Comparison of ENCODE assay signal across 8 mouse cellular contexts in genomic region chr2:91455826-91456225, GRCm38 (mm10). TPM values are rescaled to one million over a fixed set of nuclear protein-coding genes. Genes with fewer than 3 reads are reported as not detected.
DNase-seq lines count a peak whose midpoint lies in the region.

No protein-coding gene starts in this region.

- H3K27ac ChIP-seq in heart, embryonic 10.5 days: no peak overlapping the region

- intact Hi-C loops in gastrocnemius, postnatal 36 days (cut with DNase I): no loop called here

- peaks cover 40% of the 10 kb centered on the region for H3K4me1 ChIP-seq in heart, embryonic 10.5 days

- no peak overlapping the region for H3K4me3 ChIP-seq in heart, embryonic 10.5 days

- no peaks in the 10 kb centered on the region for H3K27me3 ChIP-seq in heart, embryonic 10.5 days (ENCODE audit: insufficient read depth, poor library complexity, severe bottlenecking)

- H3K9me3 ChIP-seq in heart, embryonic 10.5 days: no peaks in the 10 kb centered on the region

- no peaks in the 10 kb centered on the region for H3K36me3 ChIP-seq in heart, embryonic 10.5 days

- 5% methylated on average over 4 of the region's 4 CpGs for WGBS in heart, embryonic 10.5 days

- peak; percentile 33 to 40 for DNase-seq in heart, adult 9 months (ENCODE audit: low spot score in 2 of 2)
- no peak for DNase-seq in heart, embryonic 10.5 days (ENCODE audit: low spot score)
- DNase-seq in thymus, postnatal 0 days (ENCODE audit: low spot score): peak; percentile 50
- DNase-seq in thymus, adult 18-20 months: no peak
- DNase-seq in embryo, embryonic 9.5 days (ENCODE audit: extremely low spot score): peak; percentile 66
- DNase-seq in lung, postnatal 36 days: peak; percentile 67
- DNase-seq in gastrocnemius, postnatal 36 days: no peak
- no peak for DNase-seq in spleen, postnatal 14 days (ENCODE audit: low spot score in 2 of 2)

RNA-seq across cellular contexts. Expression of gene Lrp4, which starts 1.5 kb away (rescaled TPM):
- polyA plus RNA-seq in heart, embryonic 10.5 days (2016; fragmentation: Nextera tagmentation; extraction: Ambion mirVana): 4.6 and 5.7 TPM in 2 replicates
- 2.0 and 2.4 TPM in 2 replicates for polyA plus RNA-seq in thymus, postnatal 0 days (2015; fragmentation: Nextera tagmentation; extraction: Ambion mirVana)
- total RNA-seq in gastrocnemius, postnatal 36 days (2021): 1 to 10 TPM; 7.2 to 7.3 TPM

RNA-seq across cellular contexts. Expression of gene 1110051M20Rik, which starts 11.3 kb away (rescaled TPM):
- 43.2 and 50.1 TPM in 2 replicates for polyA plus RNA-seq in heart, embryonic 10.5 days (2016; fragmentation: Nextera tagmentation; extraction: Ambion mirVana)
- polyA plus RNA-seq in thymus, postnatal 0 days (2015; fragmentation: Nextera tagmentation; extraction: Ambion mirVana): 24.5 and 25.2 TPM in 2 replicates
- 10 to 100 TPM; 12.3 to 12.6 TPM for total RNA-seq in gastrocnemius, postnatal 36 days (2021)

Comparison
In these comparisons a context has a peak if more than half of its experiments do, and no peak if none do; other contexts are left out.
1. DNase-seq: peak in heart, adult 9 months (2 of 2), thymus, postnatal 0 days (single experiment), embryo, embryonic 9.5 days (single experiment) and lung, postnatal 36 days (single experiment); none in heart, embryonic 10.5 days (single experiment), thymus, adult 18-20 months (0 of 2), gastrocnemius, postnatal 36 days (0 of 2) and spleen, postnatal 14 days (0 of 2).